Mouse (Mus musculus): ENCODE measurements around the gene E2f6.

The E2f6 gene

DNA sequence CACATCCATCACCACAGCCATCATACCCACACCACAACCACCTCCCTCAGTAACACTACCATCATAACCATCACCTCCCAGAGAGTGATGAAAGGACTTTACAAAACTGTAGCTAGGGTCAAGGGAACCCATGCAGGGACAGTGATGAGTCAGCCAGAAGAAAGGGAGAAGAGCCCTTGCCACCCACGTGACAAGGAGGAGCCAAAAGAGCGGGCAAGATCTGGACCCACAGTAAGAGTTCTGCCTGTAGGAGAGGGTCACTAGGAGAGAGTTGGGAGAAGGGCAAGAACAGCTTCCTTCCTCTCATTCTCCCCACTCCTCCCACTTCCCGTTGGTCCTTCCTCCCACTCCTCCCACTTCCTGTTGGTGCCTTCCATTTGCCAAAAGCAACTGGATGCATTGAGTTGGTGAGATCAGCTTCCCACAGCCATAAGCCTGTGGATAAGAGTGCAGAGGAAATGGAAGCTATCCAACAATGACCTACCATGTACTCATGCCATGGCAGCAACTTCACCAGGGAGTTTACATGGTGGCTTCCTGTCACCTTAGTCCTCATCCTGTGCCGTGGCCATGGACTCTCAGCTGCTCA, 36.5 kb downstream of the E2f6 start:
- no peak for DNase-seq (ENCODE audit: low read depth)

DNA sequence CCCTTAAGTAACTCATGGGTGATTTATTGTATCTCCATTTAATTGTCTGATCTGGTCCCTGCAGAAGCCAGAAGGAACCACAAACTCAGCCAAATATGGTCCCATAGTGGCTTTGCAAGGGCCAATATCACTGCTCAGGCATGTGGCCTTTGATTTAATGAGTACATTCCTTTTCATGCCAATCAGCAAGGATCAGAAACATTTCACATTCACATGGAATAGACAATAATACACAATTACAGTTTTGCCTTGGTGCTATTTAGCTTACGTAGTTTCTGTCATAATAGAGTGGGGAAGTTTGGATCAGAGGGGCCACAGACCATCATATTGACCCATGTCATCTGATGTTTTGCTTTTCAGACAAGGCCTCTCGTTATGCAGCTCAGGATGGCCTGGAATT, 37.7 kb downstream of the E2f6 start:
- DNase-seq (ENCODE audit: low read depth), result no peak

DNA sequence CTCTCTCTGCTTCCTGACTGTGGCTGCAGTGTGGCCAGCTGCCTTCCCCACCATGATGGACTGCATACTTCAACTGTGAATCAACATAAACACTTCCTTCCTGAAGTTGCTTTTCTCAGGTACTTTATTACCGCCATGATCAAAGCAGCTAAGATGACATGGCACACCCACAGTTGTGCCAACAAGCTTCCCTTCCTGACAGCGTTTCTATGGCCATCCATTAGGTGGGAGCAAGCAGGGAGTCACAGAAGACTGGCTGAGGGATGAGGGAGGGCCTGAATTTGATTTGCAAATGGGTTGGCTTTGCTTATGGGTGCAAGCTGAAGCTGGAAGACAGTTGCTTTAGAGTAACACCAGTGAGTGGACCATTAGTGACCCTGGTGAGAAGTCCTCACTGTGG, 39.1 kb downstream of the E2f6 start:
- DNase-seq (ENCODE audit: low read depth), result no peak

DNA sequence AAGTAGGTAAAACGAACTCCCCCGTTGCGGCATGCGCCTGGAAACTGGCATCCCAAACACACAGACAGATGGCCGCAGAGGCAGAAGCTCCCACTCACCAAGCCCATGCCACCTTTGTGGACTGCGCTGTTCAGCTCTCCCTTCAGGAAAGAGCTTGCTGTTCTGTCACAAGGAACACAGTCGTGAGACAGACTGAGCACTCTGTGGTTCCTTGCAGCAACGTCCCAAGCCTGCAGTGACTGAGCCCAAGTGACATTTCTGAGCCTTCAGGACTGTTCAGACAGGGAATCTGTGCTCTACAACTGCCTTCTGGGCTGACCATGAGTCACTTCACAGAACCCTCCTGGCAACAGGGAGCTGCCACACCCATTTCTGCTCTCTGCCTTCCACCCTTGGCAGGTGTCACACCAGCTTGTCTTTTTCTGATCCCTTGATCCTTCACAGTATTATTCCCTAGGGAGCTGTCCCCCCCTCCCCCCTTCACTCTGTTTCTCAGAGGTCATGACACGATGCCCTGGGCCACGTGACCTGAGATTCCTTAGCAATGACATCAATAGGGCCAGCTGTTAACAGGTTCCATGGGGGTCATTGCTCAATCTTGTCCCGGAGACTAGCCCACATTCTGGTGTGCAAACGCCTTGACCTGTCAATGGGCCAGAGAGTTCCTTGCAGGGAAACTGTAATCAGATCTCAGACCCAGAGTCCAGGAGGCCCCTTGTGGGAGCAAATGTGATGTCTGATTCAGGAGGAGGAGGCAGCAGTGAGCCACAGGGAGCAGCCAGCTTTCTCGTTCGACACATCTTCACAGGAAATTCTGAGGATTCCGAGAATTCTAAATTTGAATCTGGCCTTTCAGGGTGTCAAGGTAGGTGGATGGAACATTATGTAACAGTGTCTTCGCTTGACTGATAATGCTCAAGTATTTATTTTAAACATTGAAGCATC, 39.9 kb downstream of the E2f6 start:
- no peak for DNase-seq (ENCODE audit: low read depth)

DNA sequence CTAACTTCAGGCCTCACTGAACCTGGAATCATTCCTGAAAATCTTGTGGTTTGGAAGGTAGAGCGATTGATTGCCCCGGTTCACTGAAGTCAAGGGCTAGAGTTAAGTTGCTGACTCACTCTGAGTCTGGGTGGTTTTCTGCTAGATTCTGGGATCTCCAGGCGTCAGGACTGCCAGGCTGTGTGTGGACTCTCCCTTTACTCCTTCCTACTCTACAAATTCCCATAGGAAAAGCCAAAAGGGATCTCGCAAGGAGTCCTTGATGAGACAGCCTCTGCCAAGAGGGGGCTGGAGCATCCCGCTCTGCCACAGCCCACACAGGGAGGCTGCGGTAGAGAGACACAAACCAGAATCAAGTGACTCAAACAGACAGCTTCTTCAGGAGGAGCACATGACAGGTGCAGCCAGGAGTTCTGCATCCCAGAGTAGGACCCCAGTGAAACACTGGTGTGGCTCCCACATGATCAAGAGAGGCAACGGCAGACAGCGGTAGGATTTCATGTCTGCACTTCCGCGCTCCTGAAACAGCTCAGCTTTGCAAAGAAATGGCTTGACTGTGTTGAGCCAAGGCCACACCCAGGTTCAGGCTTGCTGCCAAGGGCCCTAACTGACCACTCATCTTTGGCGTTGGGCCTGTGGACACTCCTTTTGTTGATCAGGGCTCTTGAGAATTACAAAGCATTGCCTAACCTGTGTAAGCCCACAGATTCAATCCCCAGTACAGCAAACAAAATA, 42.8 kb downstream of the E2f6 start:
- DNase-seq (ENCODE audit: low read depth), result no peak

DNA sequence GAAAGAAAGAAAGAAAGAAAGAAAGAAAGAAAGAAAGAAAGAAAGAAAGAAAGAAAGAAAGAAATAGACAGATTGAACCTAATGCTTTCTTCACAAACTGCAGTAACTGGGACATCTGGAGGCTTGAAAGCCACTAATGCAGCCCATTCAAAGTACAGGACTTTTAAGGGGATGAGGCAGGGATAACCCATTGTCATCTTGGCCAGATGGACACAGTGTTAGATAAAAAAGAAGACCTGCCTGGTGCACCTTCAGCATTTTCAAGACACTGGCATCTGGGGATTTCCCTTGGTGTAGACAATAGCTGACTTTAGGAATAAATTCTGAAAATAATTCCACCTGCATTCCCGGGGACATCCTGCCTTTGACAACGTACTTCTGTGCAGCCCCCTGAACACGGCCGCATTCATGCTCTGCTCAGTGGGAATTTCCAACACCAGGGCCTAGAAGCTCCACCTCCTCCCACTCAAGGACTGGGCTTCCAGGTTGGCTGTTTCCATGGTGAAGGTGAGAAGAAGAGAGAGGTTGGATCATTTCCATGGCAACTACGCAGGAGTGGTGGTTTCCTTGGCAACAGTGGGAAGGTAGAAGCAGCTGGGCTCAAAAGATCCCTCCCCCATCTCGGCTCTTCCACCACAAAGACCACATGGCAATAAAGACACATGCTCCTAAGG, 45.0 kb downstream of the E2f6 start:
- DNase-seq (ENCODE audit: low read depth), result no peak

DNA sequence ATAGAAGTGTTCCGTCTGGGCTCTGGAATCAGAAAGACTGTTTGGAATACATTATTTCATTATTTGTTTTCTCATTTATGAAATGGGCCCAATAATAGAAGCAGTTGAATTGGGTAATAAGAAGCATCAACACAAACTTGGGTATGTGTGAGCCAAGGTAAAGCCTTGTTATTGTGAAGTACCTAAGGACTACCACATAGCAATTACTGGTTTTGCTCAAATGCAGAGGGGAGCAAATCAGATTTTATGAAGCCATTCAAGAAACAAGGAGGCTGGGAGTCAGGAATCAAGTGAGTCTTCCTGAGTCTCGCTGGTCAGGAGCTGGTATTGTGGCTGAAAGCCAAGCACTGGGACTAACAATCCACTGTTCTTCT, 45.5 kb downstream of the E2f6 start:
- DNase-seq (ENCODE audit: low read depth), result no peak

DNA sequence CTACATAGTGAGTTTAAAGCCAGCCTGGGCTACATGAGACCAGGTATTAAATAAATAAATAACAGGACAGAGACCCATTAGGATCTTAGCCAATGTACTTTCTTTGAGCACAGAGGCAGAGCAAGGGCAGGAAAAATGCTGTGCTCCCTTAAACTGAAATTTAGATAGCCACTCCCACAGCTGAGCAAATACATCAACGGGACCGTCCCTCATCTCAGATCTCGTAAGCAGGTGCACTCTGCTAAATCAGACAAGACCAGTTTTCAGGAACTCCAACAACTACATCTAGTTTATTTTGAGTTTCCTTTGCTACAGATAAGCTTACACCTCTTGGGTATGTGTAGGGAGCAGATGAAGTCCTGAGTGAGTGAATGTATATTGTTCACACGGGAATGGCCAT, 47.3 kb downstream of the E2f6 start:
- no peak for DNase-seq (ENCODE audit: low read depth)

DNA sequence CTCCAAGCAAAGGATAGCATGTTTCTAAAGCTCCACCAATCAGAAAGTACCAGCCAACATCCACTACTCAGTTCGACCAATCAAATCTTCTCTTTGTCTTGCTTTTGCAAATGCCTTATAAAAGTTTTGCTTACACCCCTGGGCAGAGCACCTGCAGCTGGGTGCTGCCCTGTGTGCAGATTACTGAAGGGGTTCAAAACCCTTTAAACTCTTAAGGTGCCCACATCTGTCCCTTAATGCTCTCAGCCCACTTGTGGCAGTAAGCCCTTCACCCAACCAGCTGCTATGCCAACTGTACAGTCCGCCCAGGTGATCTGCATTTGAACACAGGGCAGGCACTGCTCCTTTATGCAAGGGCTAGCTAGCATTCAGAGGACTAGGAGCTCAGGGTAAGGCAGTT, 49.0 kb downstream of the E2f6 start:
- no peak for DNase-seq (ENCODE audit: low read depth)

DNA sequence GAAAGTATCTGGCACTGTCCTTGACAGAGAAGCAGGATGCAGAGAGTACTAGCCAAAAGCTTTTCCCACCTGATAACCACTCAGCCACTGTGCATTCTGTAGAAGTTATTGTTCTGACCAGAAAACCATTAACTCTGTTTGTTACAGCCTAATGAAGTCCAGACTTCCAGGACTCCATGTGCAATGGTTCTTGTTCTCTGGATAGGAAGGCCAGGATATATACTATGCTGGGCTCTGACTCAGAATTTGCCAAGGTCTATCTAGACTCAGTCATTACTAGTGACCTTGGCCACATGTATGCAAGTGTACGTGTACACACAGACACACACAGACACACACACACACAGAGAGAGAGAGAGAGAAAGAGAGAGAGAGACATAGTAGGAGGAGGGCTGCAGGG, 49.8 kb downstream of the E2f6 start:
- no peak for DNase-seq (ENCODE audit: low read depth)

DNA sequence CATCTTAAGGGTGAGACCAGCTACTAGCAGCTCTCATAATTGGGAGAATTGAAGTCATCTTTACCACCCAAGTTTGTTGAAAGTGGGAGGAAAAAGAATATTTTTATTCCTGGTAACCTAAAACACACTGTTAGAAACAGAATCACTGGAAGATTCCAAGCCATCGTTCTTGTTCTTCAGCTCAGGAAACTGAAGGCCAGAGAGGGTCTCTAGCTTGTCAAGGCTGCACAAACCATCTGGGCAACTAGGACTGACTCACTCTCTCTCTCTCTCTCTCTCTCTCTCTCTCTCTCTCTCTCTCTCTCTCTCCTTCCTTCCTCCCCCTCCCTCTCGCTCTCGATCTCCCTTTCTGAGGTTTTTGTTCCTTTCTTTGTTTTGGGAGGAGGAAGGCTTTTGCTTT, 50.2 kb downstream of the E2f6 start:
- no peak for DNase-seq (ENCODE audit: low read depth)

DNA sequence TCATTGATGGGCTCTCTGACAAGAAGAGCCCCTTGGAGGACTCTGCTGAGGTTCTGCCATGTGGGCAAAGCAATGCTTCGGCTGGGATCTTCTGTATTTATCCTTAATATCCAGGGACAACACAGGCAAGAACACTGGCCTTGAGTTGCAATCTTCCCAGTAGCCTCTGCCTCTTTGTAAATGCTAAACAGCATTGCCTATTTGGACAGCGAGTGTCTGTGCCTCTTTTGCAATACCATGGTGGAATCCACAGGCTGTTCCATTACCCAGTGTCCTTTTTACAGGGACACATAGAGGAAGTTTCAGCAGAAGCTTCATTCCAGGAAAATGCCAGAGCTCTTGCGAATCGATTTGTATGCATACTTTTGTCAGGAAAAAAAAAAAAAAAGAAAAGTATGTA, 53.7 kb downstream of the E2f6 start:
- DNase-seq (ENCODE audit: low read depth), result no peak

DNA sequence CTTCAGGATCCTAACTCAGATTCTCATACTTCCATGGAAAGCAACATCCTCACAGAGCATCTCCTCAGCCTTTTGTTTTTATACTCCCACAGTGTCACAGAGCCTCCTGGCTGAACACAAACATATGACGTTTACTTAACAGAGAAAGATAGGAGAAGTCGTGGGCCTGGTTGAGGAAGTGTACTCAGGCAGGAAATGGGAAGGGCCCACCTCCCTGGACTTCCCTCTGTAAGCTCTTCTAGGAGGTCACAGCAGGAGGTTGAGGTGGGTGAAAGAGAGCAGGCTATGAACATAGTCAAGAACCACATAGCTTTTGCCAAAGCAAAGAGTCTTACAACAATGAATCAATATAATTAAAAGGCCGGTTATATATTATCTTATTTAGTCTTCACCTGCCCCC, 55.1 kb downstream of the E2f6 start:
- DNase-seq (ENCODE audit: low read depth), result no peak

DNA sequence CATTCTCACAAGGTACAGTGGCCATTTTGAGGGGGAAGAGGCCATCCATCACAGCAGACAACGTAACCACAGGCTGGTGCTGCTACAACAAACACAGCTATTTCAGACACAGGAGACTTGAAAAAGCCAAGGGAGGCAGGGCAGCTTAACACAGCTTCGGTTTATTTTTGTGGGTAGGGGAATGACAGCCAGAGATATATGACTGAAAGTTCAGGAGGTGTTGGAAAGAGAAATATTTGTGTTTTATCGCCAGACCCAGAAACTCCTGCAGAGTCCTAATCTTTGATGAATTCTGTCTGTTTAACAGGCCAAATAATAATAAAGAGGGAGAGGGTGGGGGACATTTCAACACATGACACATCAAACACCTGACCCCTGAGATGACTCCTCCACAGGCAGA, 55.7 kb downstream of the E2f6 start:
- DNase-seq (ENCODE audit: low read depth), result no peak

DNA sequence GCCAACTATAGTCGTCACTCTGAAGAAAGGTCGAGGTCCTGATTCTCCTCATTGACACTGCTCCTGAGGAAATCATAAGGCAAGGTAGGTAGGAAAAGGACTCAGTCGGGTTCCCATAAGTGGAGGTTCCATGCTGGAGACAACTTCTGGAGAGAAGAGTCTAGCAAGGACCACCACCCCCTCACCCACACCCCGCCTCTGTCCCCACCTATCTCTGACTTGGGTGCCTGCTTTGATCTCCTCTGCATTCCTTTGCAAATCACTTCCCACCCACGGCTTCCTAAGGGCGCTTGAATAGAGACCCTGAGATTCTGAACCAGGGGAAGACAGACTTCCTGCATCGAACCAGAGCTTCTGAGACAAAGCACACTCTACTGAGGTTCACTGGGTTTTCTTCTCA, 56.5 kb downstream of the E2f6 start:
- no peak for DNase-seq (ENCODE audit: low read depth)

DNA sequence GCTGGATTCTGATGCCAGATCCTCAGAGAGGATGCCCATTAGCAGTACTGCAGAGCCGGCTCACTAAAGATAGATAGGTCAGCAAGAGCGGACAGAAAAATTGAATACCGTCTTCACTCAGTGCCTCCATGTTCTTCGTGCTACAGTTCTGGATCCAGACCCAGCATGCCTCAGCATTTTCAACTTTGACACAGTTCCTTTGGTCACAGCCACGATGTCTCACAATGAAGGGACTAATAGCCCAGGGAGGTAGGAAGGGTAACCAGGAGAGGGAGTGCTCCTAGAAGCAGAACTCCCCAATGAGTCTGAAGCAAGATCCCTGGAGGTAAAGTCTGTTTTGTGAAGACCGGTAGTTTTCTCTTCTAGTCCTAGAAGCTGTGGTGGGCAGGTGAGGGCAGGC, 57.9 kb downstream of the E2f6 start:
- no peak for DNase-seq (ENCODE audit: low read depth)

DNA sequence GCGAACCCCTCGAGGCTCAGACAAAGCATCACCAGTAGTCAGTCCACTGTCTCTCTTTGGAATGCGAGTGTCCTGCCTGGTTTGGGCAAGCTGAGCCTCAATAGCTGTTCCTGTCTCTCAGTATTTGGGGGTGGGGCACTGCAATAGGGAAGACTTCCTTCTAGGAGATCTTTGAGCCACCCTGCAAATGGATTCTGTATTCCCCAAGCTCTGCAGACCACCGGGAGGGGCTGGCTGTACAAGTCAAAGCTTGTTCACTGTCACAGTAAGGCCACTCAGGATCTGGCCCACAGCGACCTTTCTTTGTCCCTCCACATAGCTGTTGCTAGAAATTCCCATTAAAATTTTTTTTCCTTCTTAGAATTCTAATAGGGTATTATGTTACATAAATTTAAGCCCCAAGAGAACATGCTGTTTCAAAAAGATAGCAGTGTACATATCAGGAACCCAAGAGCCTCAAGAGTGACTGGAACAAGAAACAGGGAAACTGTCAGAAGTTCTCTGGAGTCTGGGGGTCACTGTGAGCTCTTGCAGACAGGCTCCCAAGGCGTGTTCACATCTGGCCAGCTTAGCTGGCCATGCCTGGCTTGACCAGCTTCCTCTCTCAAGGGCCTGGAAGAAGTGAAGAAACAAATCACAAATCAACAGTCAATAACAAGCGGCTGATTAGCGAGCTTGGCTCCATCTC, 58.5 kb downstream of the E2f6 start:
- DNase-seq (ENCODE audit: low read depth), result no peak

DNA sequence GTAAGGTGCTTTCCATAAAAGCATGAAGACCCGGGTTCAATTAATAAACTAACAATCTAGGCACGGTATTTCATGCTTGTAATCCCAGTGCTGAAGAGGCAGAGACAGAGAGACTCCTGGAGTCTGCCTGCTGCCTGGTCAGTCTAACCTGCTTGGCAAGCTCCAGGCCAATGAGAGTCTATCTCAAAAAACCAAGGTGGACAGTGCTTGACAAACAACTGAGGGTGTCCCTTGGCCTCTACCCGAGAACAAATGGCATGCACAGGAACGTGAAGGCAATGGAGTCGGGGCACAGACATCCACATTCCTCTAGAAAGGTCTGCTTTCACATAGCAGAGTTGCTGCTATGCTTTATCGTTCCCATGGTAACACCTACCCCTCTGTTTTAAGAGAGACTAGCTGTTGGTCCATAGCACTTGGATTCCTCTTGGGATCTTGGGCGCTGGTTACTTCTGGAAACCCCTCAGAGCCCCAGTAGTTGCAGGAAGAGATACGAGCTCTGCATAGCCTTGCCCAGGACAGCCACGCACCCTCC, 59.2 kb downstream of the E2f6 start:
- no peak for DNase-seq (ENCODE audit: low read depth)

DNA sequence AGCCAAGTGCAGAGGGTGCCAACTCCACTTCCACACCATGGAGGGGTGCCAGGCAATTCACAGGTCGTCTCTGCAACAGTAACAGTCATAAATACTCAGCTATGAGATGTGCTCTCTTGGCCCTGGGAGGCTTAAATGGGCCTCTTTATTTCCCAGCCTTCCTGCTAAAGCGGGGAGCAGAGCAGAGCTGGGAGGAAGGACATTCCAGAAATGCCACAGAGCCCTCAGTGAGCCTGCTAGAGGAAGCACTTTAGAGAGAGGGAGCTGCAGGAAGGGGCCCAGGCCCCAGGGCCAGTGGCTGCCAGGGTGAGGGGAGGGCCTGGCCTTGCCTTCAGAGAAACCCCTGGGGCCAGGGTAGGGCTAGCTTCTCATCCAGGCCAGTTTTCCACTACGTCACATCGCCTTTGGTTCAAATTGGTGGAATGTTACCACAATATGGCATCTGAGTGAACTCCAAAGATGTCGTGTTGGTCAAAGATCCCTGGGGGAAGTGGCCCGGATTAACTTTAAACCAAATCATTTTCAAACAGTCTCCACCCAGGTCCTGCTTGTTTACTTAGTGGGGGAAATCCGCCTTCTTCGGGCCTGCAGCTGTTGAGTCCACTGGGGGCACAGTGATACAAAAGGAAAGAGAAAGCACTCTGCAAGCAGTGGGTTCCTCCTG, 59.8 kb downstream of the E2f6 start:
- no peak for DNase-seq (ENCODE audit: low read depth)

DNA sequence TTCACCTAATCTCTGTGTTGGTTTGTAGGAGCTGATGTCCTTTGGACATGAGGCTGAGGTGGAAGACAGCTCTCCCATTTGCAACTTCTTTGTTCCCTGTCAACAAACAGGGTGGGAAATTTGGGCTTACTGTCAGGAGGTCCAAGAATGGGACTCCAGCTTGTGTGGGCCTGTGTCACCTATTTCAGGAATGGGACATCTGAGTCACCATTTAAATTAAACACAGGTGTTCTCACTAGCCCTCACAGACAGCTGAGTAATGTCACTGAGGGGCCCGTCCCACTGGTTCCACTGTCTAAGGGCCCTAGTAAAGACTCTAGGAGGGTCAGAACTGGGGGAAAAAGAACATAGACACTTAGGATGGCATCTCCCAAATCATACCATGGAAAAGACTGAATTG, 61.2 kb downstream of the E2f6 start:
- DNase-seq (ENCODE audit: low read depth), result no peak

DNA sequence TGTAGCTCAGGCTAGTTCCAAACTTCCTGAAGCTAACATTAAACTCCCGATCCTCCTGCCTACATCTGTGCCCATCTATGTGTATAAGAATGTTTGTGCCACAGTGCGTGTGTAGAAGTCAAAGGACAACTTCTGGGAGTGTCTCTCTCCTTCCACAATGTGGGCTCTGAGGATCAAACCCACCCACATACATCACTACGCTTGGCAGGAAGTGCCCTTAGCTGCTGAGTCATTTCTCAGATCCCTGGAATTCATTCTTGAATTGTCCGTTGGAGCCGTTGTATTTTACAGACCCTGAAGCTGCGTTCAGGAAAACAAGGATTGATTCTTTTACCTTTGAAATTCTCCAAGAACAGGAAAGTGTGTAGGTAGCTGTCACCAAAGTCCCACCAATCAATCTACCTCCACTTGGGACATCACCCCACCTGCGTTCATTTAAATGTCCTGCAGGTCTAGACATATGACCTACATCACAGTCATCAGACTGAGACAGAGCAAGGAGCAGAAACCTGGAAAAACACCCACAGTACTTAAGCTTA, 62.2 kb downstream of the E2f6 start:
- DNase-seq (ENCODE audit: low read depth), result no peak

Measured in naive thymus-derived CD4-positive, alpha-beta T cell, adult 2 months (primary cell).